Mouse (Mus musculus) embryonic stem cell, embryonic (primary cell): Measurements from ENCODE around the gene Pcna.
"Not testable (repeated sequence)": the region's sequence is repeated elsewhere in the genome, so short reads cannot be mapped to it uniquely, and the experiment has no call there.

Experiments used
- CTCF ChIA-PET, 4 experiments: fragments of 300-600 bp in 2 of 4; fragments of 350-600 bp in 2 of 4; sonication (Branson Sonifier 250); formaldehyde crosslinking; loops; one replicate each; lab custom pipeline; 2022; ENCODE audit warnings: inconsistent platforms in 2 of 4; lab: Charles Lee
- POLR2A ChIA-PET, 4 experiments: fragments of 300-600 bp in 2 of 4; fragments of 350-600 bp in 2 of 4; sonication (Branson Sonifier 250); formaldehyde crosslinking; loops; one replicate each; lab custom pipeline; 2022; ENCODE audit warnings: antibody characterized with exemption in 4 of 4, inconsistent platforms in 1 of 4; lab: Charles Lee

Pcna gene

DNA sequence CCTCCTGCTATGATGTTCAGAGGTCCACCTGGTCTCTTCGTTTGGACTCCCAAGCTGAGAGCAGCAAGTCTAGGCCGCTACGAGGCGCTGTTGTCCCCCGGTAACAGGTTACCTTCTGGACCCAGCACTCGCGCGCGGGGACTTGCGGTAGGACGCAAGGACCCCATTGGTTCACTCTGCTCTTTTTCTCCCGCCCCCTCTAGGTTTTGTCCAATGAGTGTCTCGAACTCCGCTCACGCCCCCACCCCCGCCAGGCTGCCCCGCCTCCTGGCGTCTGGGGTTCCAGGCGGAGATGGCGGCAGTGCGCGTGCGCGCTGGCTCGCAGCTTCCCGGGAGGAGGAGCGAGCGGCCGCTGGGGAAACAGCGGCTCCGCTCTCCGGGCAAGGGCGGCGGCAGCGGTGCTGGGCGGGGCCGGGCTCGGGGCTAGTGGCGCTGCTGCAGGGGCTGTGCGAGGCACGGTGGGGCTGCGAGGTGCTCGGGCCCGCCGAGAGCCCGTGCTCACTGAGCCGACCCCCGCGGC, 9.8 kb upstream of the Pcna start, which contains the start of gene Cds2:
Gene Cds2 (plus strand): TSS at position 270 of the 520 bp plus-strand sequence.
- POLR2A ChIA-PET, result interaction anchor here (0.5 to 6.8 kb wide), 31 partner anchors 8 to 583 kb away, joined by 3 to 144 read pairs (median 4); partner anchors contain the start of genes Pcna (in 4 of the 4), Crls1 (in 1 of the 4) and Rassf2 (in 1 of the 4)
- CTCF ChIA-PET, result interaction anchor here in 3 of 4 experiments (0.6 to 1.9 kb wide), 12 partner anchors 9 to 345 kb away, joined by 3 to 11 read pairs (median 4); no protein-coding TSS in a partner anchor

- ChIA-PET POLR2A (interaction anchor here (0.6 to 6.8 kb wide), 24 partner anchors 9 to 584 kb away, joined by 3 to 144 read pairs (median 5); partner anchors contain the start of genes Pcna (in 4 of the 4), Crls1 (in 1 of the 4) and Rassf2 (in 1 of the 4)), CTCF (interaction anchor here in 3 of 4 experiments (0.6 to 1.9 kb wide), 12 partner anchors 8 to 344 kb away, joined by 3 to 11 read pairs (median 4); no protein-coding TSS in a partner anchor)
These were observed 9.1 kb upstream of the Pcna start for GRCm38 (mm10) chr2:132262175-132262574.

DNA sequence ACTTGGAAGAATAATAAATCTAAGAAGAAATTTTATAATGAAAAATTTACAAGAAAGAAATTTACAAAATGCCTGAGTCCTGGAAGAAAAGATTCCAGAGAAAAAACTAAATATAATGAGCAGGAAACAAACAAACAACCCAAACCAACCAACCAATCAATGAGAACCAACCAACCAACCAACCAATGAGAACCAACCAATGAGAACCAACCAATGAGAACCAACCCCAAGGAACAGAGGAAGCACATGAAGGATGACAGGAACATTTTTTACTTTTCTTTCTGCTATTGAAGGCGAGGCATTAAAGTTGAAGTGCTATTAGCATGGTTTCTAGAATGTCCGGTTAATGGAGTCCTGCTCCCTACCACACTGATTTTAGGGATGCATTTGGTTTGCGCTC, 7.5 kb upstream of the Pcna start:
- ChIA-PET CTCF (no interaction called here), POLR2A (interaction anchor here in 3 of 4 experiments (0.6 to 6.8 kb wide), 4 partner anchors 15 to 37 kb away, joined by 6 to 144 read pairs (median 49); no protein-coding TSS in a partner anchor)

DNA sequence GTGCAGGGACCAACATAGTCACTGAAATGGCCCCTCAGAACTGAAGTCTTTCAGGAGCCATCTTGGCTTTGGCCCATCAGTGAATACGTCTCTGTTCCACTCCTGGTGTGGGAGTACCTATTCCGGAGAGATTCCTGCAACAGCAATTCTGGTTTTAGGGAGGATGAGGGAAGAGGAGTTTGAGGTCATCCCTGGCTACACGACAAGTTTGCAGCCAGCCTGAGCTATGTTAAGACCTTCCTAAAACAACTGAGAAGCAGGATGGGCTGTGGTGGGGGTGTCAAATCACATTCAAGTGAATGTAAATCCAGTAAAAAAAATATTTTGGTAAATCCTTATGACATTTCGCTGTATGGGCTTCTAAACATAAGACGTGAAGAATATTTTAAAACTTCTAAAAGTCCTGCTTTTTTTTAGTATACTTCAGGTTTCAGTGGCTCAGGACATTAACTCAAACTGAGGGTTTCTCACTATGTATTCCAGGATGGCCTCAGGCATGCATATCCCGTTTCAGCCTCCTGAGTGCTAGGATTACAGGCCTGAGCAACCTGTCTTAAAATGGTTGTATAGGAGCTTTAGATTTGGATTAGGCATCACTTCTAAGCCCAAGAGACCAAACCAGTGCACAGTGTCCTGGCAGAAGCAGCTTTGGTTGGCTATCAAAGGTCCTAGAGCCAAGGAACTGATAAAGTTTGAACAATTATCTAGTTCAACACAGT, 4.4 kb upstream of the Pcna start:
- CTCF ChIA-PET, result interaction anchor here in 1 of 4 experiments (0.5 kb wide), 1 partner anchor 31 kb away, joined by 4 read pairs; no protein-coding TSS in a partner anchor
- POLR2A ChIA-PET, result interaction anchor here in 2 of 4 experiments (0.6 to 11.8 kb wide), 11 partner anchors 9 to 271 kb away, joined by 3 to 227 read pairs (median 4); no protein-coding TSS in a partner anchor

- CTCF ChIA-PET, result interaction anchor here in 3 of 4 experiments (0.6 to 1.0 kb wide), 3 partner anchors 9 to 11 kb away, joined by 3 to 4 read pairs (median 3); partner anchors contain the start of gene Cds2 (in 2 of the 3)
- POLR2A ChIA-PET, result interaction anchor here (0.6 to 11.8 kb wide), 58 partner anchors 9 to 1503 kb away, joined by 3 to 227 read pairs (median 5); partner anchors contain the start of genes Cds2 (in 4 of the 4), Crls1 (in 1 of the 4), Prn (in 1 of the 4) and Prnp (in 1 of the 4)
These were observed 489 bp upstream of the Pcna start for GRCm38 (mm10) chr2:132253603-132254002.

GRCm38 (mm10) chr2:132251911-132252310, 1.2 kb downstream of the Pcna start:
- ChIA-PET CTCF (interaction anchor here in 1 of 4 experiments (0.6 kb wide), 1 partner anchor 11 kb away, joined by 3 read pairs; no protein-coding TSS in a partner anchor), POLR2A (interaction anchor here in 3 of 4 experiments (0.8 to 11.8 kb wide), 35 partner anchors 8 to 404 kb away, joined by 3 to 227 read pairs (median 6); partner anchors contain the start of genes Cds2 (in 3 of the 3), Prn (in 1 of the 3), Prnp (in 1 of the 3) and Rassf2 (in 1 of the 3))

DNA sequence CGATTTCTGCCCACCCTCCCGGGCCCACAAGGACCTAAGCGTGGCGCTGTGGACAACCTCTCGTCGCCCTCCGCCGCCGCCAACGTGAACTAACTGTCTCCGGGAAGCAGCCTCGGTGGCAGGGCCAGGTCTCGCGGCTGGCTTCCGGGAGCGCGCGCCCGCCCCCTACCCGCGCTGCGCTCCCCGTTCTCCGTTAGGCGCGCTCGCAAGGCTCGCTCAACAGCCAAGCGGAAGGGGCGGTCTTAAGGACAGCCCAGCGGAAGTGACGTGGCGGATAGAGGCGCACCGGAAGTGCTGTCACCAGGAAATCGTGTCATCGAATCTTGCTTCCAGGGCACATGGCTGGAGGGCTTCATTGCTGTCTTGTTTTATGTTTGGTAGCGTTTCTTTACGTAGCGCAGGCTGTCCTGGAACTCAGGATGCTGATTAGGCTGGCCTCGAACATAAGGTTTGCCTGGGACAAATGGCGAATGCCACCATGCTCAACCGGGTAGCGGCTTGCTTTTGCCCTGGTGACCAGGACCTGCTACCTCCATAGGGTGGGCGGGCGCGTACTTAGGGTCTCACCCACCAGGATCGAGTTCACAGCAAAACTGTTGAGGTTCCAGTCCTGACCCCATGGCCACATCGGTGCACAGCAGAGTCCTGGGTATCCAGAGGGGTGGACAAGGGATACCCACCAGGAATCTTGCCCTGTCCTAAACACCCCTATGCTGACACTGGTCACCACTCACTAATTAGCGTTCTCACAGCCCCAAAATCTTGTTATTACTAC, 5.4 kb downstream of the Pcna start, which contains the start of gene Tmem230:
Gene Tmem230 (minus strand): TSS at position 269 of the 775 bp plus-strand sequence.
- ChIA-PET POLR2A (interaction anchor here in 2 of 4 experiments (0.6 to 11.8 kb wide), 25 partner anchors 9 to 219 kb away, joined by 3 to 227 read pairs (median 4); partner anchors contain the start of genes Cds2 (in 2 of the 2) and Slc23a2 (in 1 of the 2)), CTCF (no interaction called here)

DNA sequence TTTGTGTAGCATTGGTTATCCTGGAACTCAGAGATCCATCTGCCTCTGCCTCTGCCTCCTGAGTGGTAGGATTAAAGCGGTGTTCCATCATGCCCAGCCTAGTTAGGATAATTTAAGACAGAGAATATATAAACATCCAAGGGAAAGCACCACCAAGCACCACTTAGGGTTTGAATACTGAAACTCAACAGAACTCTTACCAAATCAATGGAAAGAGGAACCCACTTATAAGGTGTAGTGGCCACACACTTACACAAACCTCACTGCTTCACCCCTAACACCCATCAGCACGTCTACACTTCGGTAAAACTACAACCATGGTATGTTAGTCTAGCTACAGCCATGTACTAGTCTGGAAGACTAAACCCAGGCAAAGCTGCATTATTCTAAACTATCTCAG, 9.7 kb downstream of the Pcna start:
- POLR2A ChIA-PET, result interaction anchor here in 3 of 4 experiments (1.1 to 4.6 kb wide), 10 partner anchors 7 to 214 kb away, joined by 3 to 49 read pairs (median 4); partner anchors contain the start of genes Pcna (in 1 of the 3) and Rassf2 (in 1 of the 3)
- CTCF ChIA-PET, result interaction anchor here in 2 of 4 experiments (1.0 to 1.1 kb wide), 2 partner anchors 8 to 28 kb away, joined by 3 read pairs; no protein-coding TSS in a partner anchor

- ChIA-PET CTCF (interaction anchor here in 2 of 4 experiments (0.7 to 1.1 kb wide), 2 partner anchors 103 to 258 kb away, joined by 3 read pairs; no protein-coding TSS in a partner anchor), POLR2A (interaction anchor here in 2 of 4 experiments (0.6 to 1.5 kb wide), 6 partner anchors 13 to 105 kb away, joined by 3 to 11 read pairs (median 3); partner anchors contain the start of gene Pcna (in 1 of the 2))
These were observed 12.7 kb downstream of the Pcna start for GRCm38 (mm10) chr2:132240457-132240856.

- POLR2A ChIA-PET, result interaction anchor here in 2 of 4 experiments (0.7 to 5.5 kb wide), 13 partner anchors 6 to 196 kb away, joined by 3 to 49 read pairs (median 5); partner anchors contain the start of gene Pcna (in 2 of the 2)
- CTCF ChIA-PET, result not testable (repeated sequence)
These were observed 13.7 kb downstream of the Pcna start for GRCm38 (mm10) chr2:132239434-132239833.

DNA sequence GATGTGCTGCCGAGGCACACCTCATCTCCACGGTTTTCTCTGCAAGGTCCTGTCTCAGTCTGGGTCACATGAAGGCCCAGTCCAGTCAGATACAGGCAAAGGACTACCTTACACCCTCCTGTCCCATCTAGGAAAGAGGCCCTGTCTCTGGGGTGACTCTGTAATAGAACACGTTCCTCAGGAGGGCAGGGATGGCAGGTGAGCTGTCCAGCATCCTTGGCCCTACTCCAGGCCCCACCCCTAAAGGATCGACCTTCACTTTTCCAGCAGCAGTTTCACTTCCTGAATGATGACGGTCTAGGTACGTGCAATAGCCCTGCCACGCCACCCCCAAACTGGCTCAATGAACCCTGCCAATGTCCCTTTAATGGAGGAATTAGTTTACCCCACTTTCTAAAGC, 17.1 kb downstream of the Pcna start:
- ChIA-PET CTCF (interaction anchor here in 3 of 4 experiments (0.5 to 1.3 kb wide), 6 partner anchors 27 to 827 kb away, joined by 3 to 9 read pairs (median 4); partner anchors contain the start of gene Cds2 (in 1 of the 3)), POLR2A (interaction anchor here in 3 of 4 experiments (0.6 to 5.5 kb wide), 50 partner anchors 9 to 1049 kb away, joined by 3 to 49 read pairs (median 5); partner anchors contain the start of genes Cds2 (in 2 of the 3), Pcna (in 2 of the 3), Cdc25b (in 1 of the 3) and Prn (in 1 of the 3))

- ChIA-PET CTCF (interaction anchor here (0.5 to 1.3 kb wide), 10 partner anchors 9 to 826 kb away, joined by 3 to 9 read pairs (median 4); partner anchors contain the start of gene Cds2 (in 1 of the 4)), POLR2A (interaction anchor here (0.5 to 5.5 kb wide), 66 partner anchors 9 to 453 kb away, joined by 3 to 49 read pairs (median 4); partner anchors contain the start of genes Cds2 (in 2 of the 4), Pcna (in 2 of the 4), Prn (in 1 of the 4) and Prnp (in 1 of the 4))
These were observed 17.8 kb downstream of the Pcna start for GRCm38 (mm10) chr2:132235291-132235690.

GRCm38 (mm10) chr2:132233985-132234765, 18.9 kb downstream of the Pcna start:
- POLR2A ChIA-PET, result interaction anchor here in 3 of 4 experiments (0.9 to 5.5 kb wide), 31 partner anchors 11 to 190 kb away, joined by 3 to 49 read pairs (median 6); partner anchors contain the start of genes Pcna (in 2 of the 3) and Cds2 (in 1 of the 3)
- CTCF ChIA-PET, result interaction anchor here in 2 of 4 experiments (0.6 to 1.3 kb wide), 3 partner anchors 98 to 456 kb away, joined by 3 to 8 read pairs (median 3); no protein-coding TSS in a partner anchor

- CTCF ChIA-PET, result no interaction called here
- POLR2A ChIA-PET, result interaction anchor here in 2 of 4 experiments (0.9 to 1.6 kb wide), 4 partner anchors 24 to 97 kb away, joined by 3 to 5 read pairs (median 4); no protein-coding TSS in a partner anchor
These were observed 20.6 kb downstream of the Pcna start for GRCm38 (mm10) chr2:132232413-132232945.

DNA sequence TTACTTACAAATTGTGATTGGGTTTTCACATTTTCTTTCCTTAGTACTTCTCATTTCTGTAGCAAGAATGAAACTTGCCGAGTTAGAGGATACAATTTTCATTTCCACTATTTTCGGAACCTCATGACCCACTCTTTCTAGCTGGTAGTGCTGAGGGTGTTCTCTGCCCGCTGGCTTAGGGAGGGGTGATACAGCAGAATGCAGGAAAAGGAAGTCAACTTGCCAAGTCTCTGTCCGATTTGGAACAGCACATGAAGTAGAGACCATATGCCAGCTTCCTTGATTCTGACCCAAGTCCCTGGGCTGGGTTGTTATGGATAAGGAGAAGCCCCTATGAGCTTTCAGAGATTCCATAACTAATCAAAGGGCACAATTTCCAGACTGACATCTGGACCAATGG, 28.8 kb downstream of the Pcna start:
- POLR2A ChIA-PET, result interaction anchor here in 2 of 4 experiments (1.1 to 2.1 kb wide), 6 partner anchors 9 to 28 kb away, joined by 3 to 8 read pairs (median 4); no protein-coding TSS in a partner anchor
- CTCF ChIA-PET, result no interaction called here
